Comparison of ENCODE assay signal across 9 mouse cellular contexts in the genomic region with DNA sequence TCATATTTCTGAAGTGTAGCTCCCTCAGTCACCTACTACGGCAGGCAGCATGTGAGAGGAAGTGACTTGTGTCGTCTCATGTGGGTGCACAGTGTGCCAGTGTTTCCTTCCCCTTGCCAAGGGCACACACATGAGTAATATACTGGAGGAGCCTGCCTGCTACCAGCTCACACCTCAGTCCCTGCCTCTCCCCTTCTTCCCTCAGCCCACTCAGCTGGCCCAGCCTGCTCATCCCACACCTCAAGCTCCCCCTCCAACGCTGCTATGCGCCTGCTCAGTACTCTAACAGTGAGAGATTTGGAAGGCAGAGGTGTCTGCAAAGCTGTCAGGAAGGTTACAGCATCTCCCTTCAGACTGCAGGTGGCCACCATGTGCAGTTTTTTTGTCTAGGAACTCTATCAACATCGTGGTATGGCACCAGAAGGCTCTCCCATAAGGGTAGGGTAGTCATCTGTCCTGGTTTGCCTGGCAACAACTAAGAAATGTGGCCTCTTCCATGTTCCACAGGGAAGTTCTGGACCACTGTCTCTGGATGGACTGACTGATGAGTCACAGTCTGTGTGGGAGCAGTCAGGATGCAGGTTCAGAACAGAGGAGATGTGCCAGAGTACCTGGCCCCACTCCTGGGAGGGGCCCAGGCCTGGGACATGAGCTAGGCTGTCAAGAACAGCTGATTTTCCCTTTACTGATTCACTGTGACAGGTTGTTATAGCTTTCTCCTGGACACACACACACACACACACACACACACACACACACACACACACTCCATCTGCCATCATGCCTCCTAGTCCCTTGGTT. TPM values are rescaled to one million over a fixed set of nuclear protein-coding genes. Genes with fewer than 3 reads are reported as not detected.
DNase-seq lines count a peak whose midpoint lies in the region; ATAC-seq lines count a peak whose summit lies in the region.
"Had no signal": no experiment of that assay in that cellular context is flagged by ENCODE, and none has a peak within 500 bp of the region (broad histone marks: within the 10 kb centered on the region; RNA-seq: fewer than 3 reads in every experiment).

No protein-coding gene starts in this region.

- intact Hi-C loops in gastrocnemius, postnatal 14 days (cut with DNase I; ENCODE audit: low total_unique reads), result no loop called here

- ATAC-seq in monocyte, adult 5-6 weeks (replicated peaks; ENCODE audit: insufficient number of reproducible peaks, low FRiP score, low TSS enrichment, poor library complexity, severe bottlenecking), result peak; percentile 65; the same call in 1 of the 2 replicates

- peak; percentile 61 to 66 for DNase-seq in cerebellum, postnatal 10 days
- no peak for DNase-seq in cerebellum, adult 9-10 months
- peak; percentile 9 for DNase-seq in Muller cell, postnatal 12 days (ENCODE audit: inconsistent ontology term)
- peak; percentile 59 for DNase-seq in layer of hippocampus, adult 11-12 months (ENCODE audit: low spot score)
- DNase-seq in gastrocnemius, postnatal 4 days (ENCODE audit: low spot score in 2 of 2), result no peak
- DNase-seq in ovary, postnatal 10 days (ENCODE audit: low spot score), result no peak
- DNase-seq in gastrocnemius, postnatal 14 days, result no peak
- DNase-seq: liver, embryonic 13.5 days had no signal

RNA-seq across cellular contexts. Expression of a gene that starts 37.4 kb away (rescaled TPM):
- total RNA-seq in monocyte, adult 5-6 weeks (2017), result 25.5 to 42.0 TPM (median 29.8 TPM) in 3 replicates
- total RNA-seq in gastrocnemius, postnatal 4 days (2021), result 1 to 10 TPM; 1.2 to 2.0 TPM
- 1 to 10 TPM in 1 of 2 experiments, under 1 TPM in 1; 0.78 to 1.2 TPM for total RNA-seq in gastrocnemius, postnatal 14 days (2021)

Comparison
In these comparisons a context has a peak if more than half of its experiments do, and no peak if none do; other contexts are left out.
1. DNase-seq: peak in cerebellum, postnatal 10 days (2 of 2), Muller cell, postnatal 12 days (single experiment) and layer of hippocampus, adult 11-12 months (single experiment); none in cerebellum, adult 9-10 months (single experiment), gastrocnemius, postnatal 4 days (0 of 2), ovary, postnatal 10 days (single experiment) and gastrocnemius, postnatal 14 days (single experiment).